Comparison of ENCODE assay signal across 11 mouse cellular contexts in the genomic region with DNA sequence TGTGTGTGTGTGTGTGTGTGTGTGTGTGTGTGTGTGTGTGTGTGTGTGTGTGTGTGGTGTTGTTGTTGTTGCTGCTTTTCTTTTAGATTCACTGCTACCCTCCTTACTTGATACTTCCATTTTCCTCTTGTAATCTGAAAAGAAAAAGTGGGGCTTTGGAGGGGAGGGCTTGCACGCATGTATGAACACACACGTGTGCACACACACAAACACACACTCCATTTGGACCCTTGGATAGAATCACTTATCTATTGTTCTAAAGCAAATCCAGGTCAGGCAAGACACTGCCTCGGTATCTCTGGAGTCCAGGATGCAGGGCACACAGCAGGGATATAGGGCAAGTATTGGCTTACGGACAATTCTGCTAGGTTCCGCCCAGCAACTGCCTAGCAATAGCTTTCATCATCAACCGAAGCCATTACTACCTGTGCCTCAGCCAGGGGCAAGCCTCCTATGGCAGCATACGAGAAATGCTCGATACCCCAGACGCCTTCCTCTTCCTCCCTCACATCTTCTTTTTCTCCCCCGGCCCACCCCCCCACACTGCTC. TPM values are rescaled to one million over a fixed set of nuclear protein-coding genes. Genes with fewer than 3 reads are reported as not detected.
DNase-seq lines count a peak whose midpoint lies in the region; ATAC-seq and TF ChIP-seq lines count a peak whose summit lies in the region.
"Had no signal": no experiment of that assay in that cellular context is flagged by ENCODE, and none has a peak within 500 bp of the region (broad histone marks: within the 10 kb centered on the region; RNA-seq: fewer than 3 reads in every experiment).

No protein-coding gene starts in this region.

- TF ChIP-seq POLR2A in thymus, adult 2 months (IDR thresholded peaks at IDR 0.05; ENCODE audit: control insufficient read depth, extremely low read depth, insufficient read depth, low read length, poor library complexity): no peak

- H3K27ac ChIP-seq in heart, embryonic 16.5 days (ENCODE audit: low read length): 0 out of 2 replicates have a peak overlapping the region, but pooled peaks have one; percentile 32
- H3K27ac ChIP-seq in heart, embryonic 11.5 days (ENCODE audit: low read depth, low read length): no peak overlapping the region; the same call in 1 of the 2 replicates
- H3K27ac ChIP-seq in hindbrain, postnatal 0 days: 0 out of 2 replicates have a peak overlapping the region, but pooled peaks have one; percentile 62
- H3K27ac ChIP-seq in thymus, adult 2 months (ENCODE audit: control insufficient read depth, insufficient read depth, low read length): no peak overlapping the region

- ATAC-seq in heart, embryonic 16.5 days (replicated peaks; ENCODE audit: extremely low read depth, insufficient read depth, low FRiP score): no peak
- ATAC-seq in heart, embryonic 11.5 days (replicated peaks; ENCODE audit: insufficient number of reproducible peaks, low FRiP score, low TSS enrichment): no peak
- no peak for ATAC-seq in hindbrain, postnatal 0 days

- no peaks in the 10 kb centered on the region for H3K27me3 ChIP-seq in heart, embryonic 16.5 days (ENCODE audit: control insufficient read depth, insufficient read depth, low read length)
- H3K27me3 ChIP-seq in heart, embryonic 11.5 days (ENCODE audit: control insufficient read depth, insufficient read depth, low read length): no peaks in the 10 kb centered on the region
- H3K27me3 ChIP-seq in hindbrain, postnatal 0 days (ENCODE audit: insufficient read depth, low read length): no peaks in the 10 kb centered on the region
- no peaks in the 10 kb centered on the region for H3K27me3 ChIP-seq in thymus, adult 2 months (ENCODE audit: control insufficient read depth, insufficient read depth, low read length)

- peak; percentile 11 for DNase-seq in R1 (ENCODE audit: low read depth, low spot score)
- DNase-seq in embryo, embryonic 10.5 days (ENCODE audit: low spot score): peak; percentile 8
- DNase-seq in hindbrain, postnatal 0 days (ENCODE audit: low spot score): no peak
- DNase-seq in urinary bladder, adult 2 months (ENCODE audit: low spot score): no peak
- DNase-seq in T-cell, adult 2 months (ENCODE audit: low spot score): no peak
- no peak for DNase-seq in thymus, adult 2 months
- DNase-seq: adrenal gland, postnatal 36 days; cerebellum, adult 11 months; gastrocnemius, postnatal 10 days had no signal

- H3K4me3 ChIP-seq in heart, embryonic 16.5 days (ENCODE audit: low read length): no peak overlapping the region
- no peak overlapping the region for H3K4me3 ChIP-seq in heart, embryonic 11.5 days (ENCODE audit: low read depth, low read length)
- H3K4me3 ChIP-seq in hindbrain, postnatal 0 days (ENCODE audit: low read length): no peak overlapping the region
- H3K4me3 ChIP-seq in thymus, adult 2 months (ENCODE audit: control insufficient read depth, insufficient read depth, low read length): no peak overlapping the region

- H3K4me2 ChIP-seq in heart, embryonic 16.5 days (ENCODE audit: low read depth, low read length): no peak overlapping the region
- H3K4me2 ChIP-seq in heart, embryonic 11.5 days: no peak overlapping the region
- no peak overlapping the region for H3K4me2 ChIP-seq in hindbrain, postnatal 0 days (ENCODE audit: low read depth, low read length)

- 65% methylated on average over 10 of the region's 10 CpGs for WGBS in heart, embryonic 16.5 days
- 67% methylated on average over 10 of the region's 10 CpGs for WGBS in heart, embryonic 11.5 days (ENCODE audit: insufficient replicate concordance)
- WGBS in hindbrain, postnatal 0 days: 39% methylated on average over 10 of the region's 10 CpGs
- 96% methylated on average over 10 of the region's 10 CpGs for WGBS in thymus, adult 2 months

- no peak overlapping the region for H3K9ac ChIP-seq in heart, embryonic 16.5 days (ENCODE audit: low read length)
- H3K9ac ChIP-seq in heart, embryonic 11.5 days (ENCODE audit: low read depth, low read length): no peak overlapping the region
- H3K9ac ChIP-seq in hindbrain, postnatal 0 days (replicated peaks; ENCODE audit: low read length): no peak overlapping the region

- no peaks in the 10 kb centered on the region for H3K36me3 ChIP-seq in heart, embryonic 16.5 days (ENCODE audit: control insufficient read depth, insufficient read depth)
- no peaks in the 10 kb centered on the region for H3K36me3 ChIP-seq in heart, embryonic 11.5 days (ENCODE audit: control insufficient read depth, insufficient read depth, low read length)
- H3K36me3 ChIP-seq in hindbrain, postnatal 0 days (ENCODE audit: insufficient read depth, low read length): no peaks in the 10 kb centered on the region
- no peaks in the 10 kb centered on the region for H3K36me3 ChIP-seq in thymus, adult 2 months (ENCODE audit: control insufficient read depth, insufficient read depth, low read length)

- H3K9me3 ChIP-seq in heart, embryonic 16.5 days (replicated peaks; ENCODE audit: control insufficient read depth, low read length): no peaks in the 10 kb centered on the region
- no peaks in the 10 kb centered on the region for H3K9me3 ChIP-seq in heart, embryonic 11.5 days (replicated peaks; ENCODE audit: control insufficient read depth, low read length)
- no peaks in the 10 kb centered on the region for H3K9me3 ChIP-seq in hindbrain, postnatal 0 days (ENCODE audit: low read length)

- no peak for TF ChIP-seq CTCF in hindbrain, postnatal 0 days (IDR thresholded peaks at IDR 0.05; ENCODE audit: low read depth)
- no peak for TF ChIP-seq CTCF in thymus, adult 2 months (IDR thresholded peaks at IDR 0.05; ENCODE audit: borderline replicate concordance, control insufficient read depth, extremely low read depth, insufficient read depth, low read length, poor library complexity)

- H3K4me1 ChIP-seq in heart, embryonic 16.5 days (ENCODE audit: control insufficient read depth, insufficient read depth, low read length): peaks cover 12% of the 10 kb centered on the region
- H3K4me1 ChIP-seq in heart, embryonic 11.5 days (ENCODE audit: control insufficient read depth, insufficient read depth, low read length): peaks cover 18% of the 10 kb centered on the region
- peaks cover 3% of the 10 kb centered on the region; the same call in 1 of the 2 replicates for H3K4me1 ChIP-seq in hindbrain, postnatal 0 days (ENCODE audit: insufficient read depth, low read length)
- H3K4me1 ChIP-seq in thymus, adult 2 months (replicated peaks; ENCODE audit: control insufficient read depth, insufficient read depth, low read length): no peaks in the 10 kb centered on the region

RNA-seq across cellular contexts. Expression of a gene that starts 45.2 kb away (rescaled TPM):
- polyA plus RNA-seq in heart, embryonic 16.5 days (2015; fragmentation: Nextera tagmentation; extraction: Ambion mirVana): 5.8 and 6.2 TPM in 2 replicates
- 8.3 and 10.2 TPM in 2 replicates for polyA plus RNA-seq in heart, embryonic 11.5 days (2014; fragmentation: Nextera tagmentation; extraction: Ambion mirVana)
- total RNA-seq in hindbrain, postnatal 0 days (2014; rRNA removed): 21.9 and 26.3 TPM in 2 replicates
- 6.1 and 6.8 TPM in 2 replicates for polyA plus RNA-seq in hindbrain, postnatal 0 days (2015; fragmentation: Nextera tagmentation; extraction: Ambion mirVana)
- 11.5 and 12.0 TPM in 2 replicates for polyA plus RNA-seq in urinary bladder, adult 2 months (2012; rRNA removed)
- 31.9 and 34.5 TPM in 2 replicates for polyA plus RNA-seq in thymus, adult 2 months (2012; rRNA removed)

Comparison
In these comparisons a context has a peak if more than half of its experiments do, and no peak if none do; other contexts are left out.
1. H3K27ac ChIP-seq: peak in heart, embryonic 16.5 days (single experiment) and hindbrain, postnatal 0 days (single experiment); none in heart, embryonic 11.5 days (single experiment) and thymus, adult 2 months (single experiment).
2. DNase-seq: peak in R1 (single experiment) and embryo, embryonic 10.5 days (single experiment); none in hindbrain, postnatal 0 days (single experiment), urinary bladder, adult 2 months (single experiment), T-cell, adult 2 months (single experiment) and thymus, adult 2 months (single experiment).